Mouse (Mus musculus): ENCODE measurements at regions not wholly inside any gene's neighbourhood (a gene's known extent, or its start where the extent isn't known, plus 50 kb on each side); places are given as distances from the start of the nearest gene placed in this dataset.
"Not testable (repeated sequence)": the region's sequence is repeated elsewhere in the genome, so short reads cannot be mapped to it uniquely, and the experiment has no call there.

- DNase-seq, result not testable (repeated sequence)
Measured at GRCm38 (mm10) chr5:76081379-76081778, 58.7 kb upstream of the Srd5a3 start.

- DNase-seq, result no peak
Measured at GRCm38 (mm10) chr5:76080429-76080828, 59.6 kb upstream of the Srd5a3 start.

GRCm38 (mm10) chr5:76079204-76080025, 60.7 kb upstream of the Srd5a3 start:
- DNase-seq, result peak; percentile 32

- no peak for DNase-seq
Measured at GRCm38 (mm10) chr5:76078485-76078884, 61.6 kb upstream of the Srd5a3 start.

GRCm38 (mm10) chr5:76076283-76076682, 63.8 kb upstream of the Srd5a3 start:
- DNase-seq, result no peak

GRCm38 (mm10) chr5:76075401-76075800, 64.7 kb upstream of the Srd5a3 start:
- no peak for DNase-seq

- DNase-seq, result no peak
Measured at GRCm38 (mm10) chr5:76067881-76068280, 72.2 kb upstream of the Srd5a3 start.

- peak; percentile 7 for DNase-seq
Measured at GRCm38 (mm10) chr5:76067231-76067630, 72.8 kb upstream of the Srd5a3 start.

- DNase-seq, result no peak
Measured at GRCm38 (mm10) chr5:76065789-76066188, 74.3 kb upstream of the Srd5a3 start.

GRCm38 (mm10) chr5:76065227-76065626, 74.8 kb upstream of the Srd5a3 start:
- no peak for DNase-seq

GRCm38 (mm10) chr5:76064686-76065085, 75.4 kb upstream of the Srd5a3 start:
- no peak for DNase-seq

GRCm38 (mm10) chr5:76063473-76063872, 76.6 kb upstream of the Srd5a3 start:
- DNase-seq, result peak; percentile 64

- DNase-seq, result no peak
Measured at GRCm38 (mm10) chr5:76058011-76058410, 79.8 kb upstream of the Kdr start.

GRCm38 (mm10) chr5:76055849-76056248, 77.6 kb upstream of the Kdr start:
- no peak for DNase-seq

GRCm38 (mm10) chr5:76052782-76053181, 74.5 kb upstream of the Kdr start:
- DNase-seq, result no peak

- no peak for DNase-seq
Measured at GRCm38 (mm10) chr5:76051658-76052057, 73.4 kb upstream of the Kdr start.

GRCm38 (mm10) chr5:76048103-76048874, 70.0 kb upstream of the Kdr start:
- no peak for DNase-seq

GRCm38 (mm10) chr5:76043521-76044510, 65.6 kb upstream of the Kdr start:
- no peak for DNase-seq

- DNase-seq, result peak; percentile 52
Measured at GRCm38 (mm10) chr5:76040454-76041203, 62.4 kb upstream of the Kdr start.

- no peak for DNase-seq
Measured at GRCm38 (mm10) chr5:76028729-76029128, 50.5 kb upstream of the Kdr start.

Data from liver (tissue).